Mouse (Mus musculus): Measurements from ENCODE around the gene Rarb. TPM values are rescaled to one million over a fixed set of nuclear protein-coding genes. Genes with fewer than 3 reads are reported as not detected.

The Rarb gene
- polyA plus RNA-seq, 1 experiment: not detected

- 79% methylated on average over 8 of the region's 8 CpGs for WGBS
- H3K27ac ChIP-seq (ENCODE audit: insufficient read depth, low read depth, low read length): no peak overlapping the region
- no peaks in the 10 kb centered on the region for H3K4me1 ChIP-seq (ENCODE audit: control insufficient read depth, insufficient read depth, low read length)
- TF ChIP-seq CTCF (IDR thresholded peaks at IDR 0.05; ENCODE audit: insufficient read depth, low read depth, low read length) (no peak), POLR2A (IDR thresholded peaks at IDR 0.05; ENCODE audit: insufficient read depth, low read depth, low read length) (no peak)
- no peak overlapping the region for H3K4me3 ChIP-seq (ENCODE audit: insufficient read depth, low read depth, low read length)
These were observed 214.4 kb downstream of the Rarb start for GRCm38 (mm10) chr14:16604469-16605064.

- Histone ChIP-seq H3K4me1 (ENCODE audit: control insufficient read depth, insufficient read depth, low read length) (no peaks in the 10 kb centered on the region; the same call in none of the 2 replicates), H3K27ac (ENCODE audit: insufficient read depth, low read depth, low read length) (no peak overlapping the region), H3K4me3 (ENCODE audit: insufficient read depth, low read depth, low read length) (no peak overlapping the region)
- 60% methylated on average over 5 of the region's 5 CpGs for WGBS
- TF ChIP-seq CTCF (IDR thresholded peaks at IDR 0.05; ENCODE audit: insufficient read depth, low read depth, low read length) (no peak), POLR2A (IDR thresholded peaks at IDR 0.05; ENCODE audit: insufficient read depth, low read depth, low read length) (no peak)
These were observed 215.8 kb downstream of the Rarb start for GRCm38 (mm10) chr14:16603040-16603590.

- peaks cover 3% of the 10 kb centered on the region for H3K4me1 ChIP-seq (ENCODE audit: control insufficient read depth, insufficient read depth, low read length)
- no peak overlapping the region for H3K27ac ChIP-seq (ENCODE audit: insufficient read depth, low read depth, low read length)
- no peak overlapping the region for H3K4me3 ChIP-seq (ENCODE audit: insufficient read depth, low read depth, low read length)
- TF ChIP-seq CTCF (IDR thresholded peaks at IDR 0.05; ENCODE audit: insufficient read depth, low read depth, low read length) (no peak), POLR2A (IDR thresholded peaks at IDR 0.05; ENCODE audit: insufficient read depth, low read depth, low read length) (no peak)
- 42% methylated on average over 7 of the region's 7 CpGs for WGBS
These were observed 219.7 kb downstream of the Rarb start for GRCm38 (mm10) chr14:16599224-16599623.

- TF ChIP-seq POLR2A (IDR thresholded peaks at IDR 0.05; ENCODE audit: insufficient read depth, low read depth, low read length): no peak
- TF ChIP-seq CTCF (IDR thresholded peaks at IDR 0.05; ENCODE audit: insufficient read depth, low read depth, low read length): no peak
- WGBS: 38% methylated on average over 4 of the region's 4 CpGs
- Histone ChIP-seq H3K27ac (ENCODE audit: insufficient read depth, low read depth, low read length) (no peak overlapping the region), H3K4me3 (ENCODE audit: insufficient read depth, low read depth, low read length) (no peak overlapping the region), H3K4me1 (ENCODE audit: control insufficient read depth, insufficient read depth, low read length) (peaks cover 3% of the 10 kb centered on the region)
These were observed 220.9 kb downstream of the Rarb start for GRCm38 (mm10) chr14:16598074-16598501.

GRCm38 (mm10) chr14:16589139-16589538 lies 229.8 kb downstream of the Rarb start:
- TF ChIP-seq CTCF (IDR thresholded peaks at IDR 0.05; ENCODE audit: insufficient read depth, low read depth, low read length) (no peak), POLR2A (IDR thresholded peaks at IDR 0.05; ENCODE audit: insufficient read depth, low read depth, low read length) (no peak)
- no peaks in the 10 kb centered on the region for H3K4me1 ChIP-seq (ENCODE audit: control insufficient read depth, insufficient read depth, low read length)
- 88% methylated on average over 4 of the region's 4 CpGs for WGBS
- no peak overlapping the region for H3K4me3 ChIP-seq (ENCODE audit: insufficient read depth, low read depth, low read length)
- no peak overlapping the region for H3K27ac ChIP-seq (ENCODE audit: insufficient read depth, low read depth, low read length)

GRCm38 (mm10) chr14:16578100-16578499 lies 240.9 kb downstream of the Rarb start:
- Histone ChIP-seq H3K27ac (ENCODE audit: insufficient read depth, low read depth, low read length) (no peak overlapping the region), H3K4me1 (ENCODE audit: control insufficient read depth, insufficient read depth, low read length) (peaks cover 9% of the 10 kb centered on the region), H3K4me3 (ENCODE audit: insufficient read depth, low read depth, low read length) (no peak overlapping the region)
- TF ChIP-seq CTCF (IDR thresholded peaks at IDR 0.05; ENCODE audit: insufficient read depth, low read depth, low read length) (no peak), POLR2A (IDR thresholded peaks at IDR 0.05; ENCODE audit: insufficient read depth, low read depth, low read length) (no peak)

- H3K4me1 ChIP-seq (ENCODE audit: control insufficient read depth, insufficient read depth, low read length): peaks cover 9% of the 10 kb centered on the region
- 8% methylated on average over 1 of the region's 1 CpGs for WGBS
- H3K27ac ChIP-seq (ENCODE audit: insufficient read depth, low read depth, low read length): no peak overlapping the region
- H3K4me3 ChIP-seq (ENCODE audit: insufficient read depth, low read depth, low read length): no peak overlapping the region
- TF ChIP-seq POLR2A (IDR thresholded peaks at IDR 0.05; ENCODE audit: insufficient read depth, low read depth, low read length) (no peak), CTCF (IDR thresholded peaks at IDR 0.05; ENCODE audit: insufficient read depth, low read depth, low read length) (no peak)
These were observed 241.9 kb downstream of the Rarb start for GRCm38 (mm10) chr14:16577049-16577448.

- Histone ChIP-seq H3K4me1 (ENCODE audit: control insufficient read depth, insufficient read depth, low read length) (peaks cover 9% of the 10 kb centered on the region), H3K4me3 (ENCODE audit: insufficient read depth, low read depth, low read length) (peak overlapping the region; percentile 55), H3K27ac (ENCODE audit: insufficient read depth, low read depth, low read length) (no peak overlapping the region)
- TF ChIP-seq POLR2A (IDR thresholded peaks at IDR 0.05; ENCODE audit: insufficient read depth, low read depth, low read length): no peak
- TF ChIP-seq CTCF (IDR thresholded peaks at IDR 0.05; ENCODE audit: insufficient read depth, low read depth, low read length): no peak
- 1% methylated on average over 52 of the region's 52 CpGs for WGBS
These were observed 243.8 kb downstream of the Rarb start for GRCm38 (mm10) chr14:16574925-16575721.
